Mouse (Mus musculus): ENCODE results near the gene Eif1ad. TPM values are rescaled to one million over a fixed set of nuclear protein-coding genes. Genes with fewer than 3 reads are reported as not detected.
A peak's percentile ranks its signal among the peaks of the same experiment; 100 is the strongest.
"Not testable (repeated sequence)": the region's sequence is repeated elsewhere in the genome, so short reads cannot be mapped to it uniquely, and the experiment has no call there.

The Eif1ad gene
- total RNA-seq, 2 experiments from 2014 or later = 23.7 to 23.8 TPM

DNA sequence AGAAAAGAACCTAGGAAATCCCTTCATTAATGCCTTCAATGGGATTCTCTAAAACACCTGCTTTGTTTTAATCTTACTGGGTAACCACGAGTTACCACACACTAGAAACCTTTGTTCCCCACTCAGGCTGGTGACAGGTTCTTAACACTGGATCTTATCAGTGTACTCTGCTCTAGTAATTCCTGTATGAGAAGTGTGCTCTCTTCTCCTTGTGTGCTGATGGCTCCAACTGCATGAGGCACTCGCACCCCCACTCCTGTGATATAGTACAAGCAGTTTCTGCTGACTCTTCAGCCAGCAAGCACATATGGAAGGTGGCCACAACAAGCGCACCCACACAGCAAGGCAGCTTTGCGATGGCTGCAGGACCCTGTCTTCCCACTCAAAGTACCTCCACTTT is 7.6 kb downstream of the Eif1ad start:
- DNase-seq (ENCODE audit: low spot score in 2 of 2) = no peak

DNA sequence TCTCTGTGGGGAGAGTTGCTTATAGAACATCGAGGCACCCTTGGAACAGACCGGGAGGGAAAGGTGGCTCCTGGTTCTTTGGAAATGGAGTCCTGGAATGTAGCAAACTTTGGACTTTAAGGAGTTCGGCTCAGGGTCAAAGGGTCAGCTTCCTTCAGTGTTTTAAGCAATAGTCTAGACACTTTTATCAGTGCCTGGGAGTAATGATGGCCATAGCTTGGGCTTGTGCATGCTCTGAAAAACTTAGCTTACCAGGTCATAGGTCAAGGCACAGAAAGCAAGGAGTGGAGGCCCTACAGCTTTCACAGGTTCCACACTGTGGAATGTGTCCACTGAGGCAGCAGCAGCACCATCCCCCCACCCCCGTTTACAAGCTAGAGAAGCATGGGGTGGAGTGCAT is 8.2 kb downstream of the Eif1ad start:
- DNase-seq (ENCODE audit: low spot score in 2 of 2) = no peak

DNA sequence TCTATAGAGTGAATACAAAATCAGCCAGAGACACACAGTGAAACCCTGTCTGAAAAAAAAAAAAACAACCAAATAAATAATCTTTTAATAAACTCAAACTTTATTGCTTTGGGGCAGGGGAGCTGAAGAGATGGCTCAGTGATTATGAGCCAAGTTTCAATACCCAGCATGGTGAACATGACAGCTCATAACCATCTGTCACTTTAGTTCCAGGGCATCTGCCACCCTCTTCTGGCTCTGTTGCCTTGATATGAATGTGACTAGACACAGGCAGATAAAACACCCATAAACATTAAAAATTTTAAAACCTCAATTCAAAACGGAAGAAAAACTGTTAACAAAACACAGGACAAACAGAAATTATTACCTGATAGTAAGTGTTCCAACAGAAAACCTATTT is 10.9 kb downstream of the Eif1ad start:
- DNase-seq (ENCODE audit: low spot score in 2 of 2) = no peak

DNA sequence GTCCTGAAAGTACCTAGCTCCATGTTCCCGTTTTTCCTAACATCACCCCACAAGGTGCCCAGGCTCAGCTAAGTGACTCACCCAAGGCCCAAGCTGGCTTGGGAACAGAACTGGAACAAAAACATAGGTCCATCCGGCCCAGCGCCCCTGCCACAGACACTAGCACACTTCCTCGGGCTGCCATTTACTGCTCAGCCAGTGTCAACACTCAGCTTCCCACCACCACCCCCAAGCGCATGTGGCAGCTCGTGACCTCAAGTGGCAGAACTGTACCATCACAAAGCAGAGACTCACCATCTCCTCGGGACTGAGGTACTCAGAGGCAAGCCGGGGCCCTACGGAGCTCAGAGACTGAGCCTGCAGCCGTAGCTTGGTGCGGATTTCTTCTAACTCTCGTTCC is 16.8 kb downstream of the Eif1ad start:
- DNase-seq (ENCODE audit: low spot score in 2 of 2) = no peak

DNA sequence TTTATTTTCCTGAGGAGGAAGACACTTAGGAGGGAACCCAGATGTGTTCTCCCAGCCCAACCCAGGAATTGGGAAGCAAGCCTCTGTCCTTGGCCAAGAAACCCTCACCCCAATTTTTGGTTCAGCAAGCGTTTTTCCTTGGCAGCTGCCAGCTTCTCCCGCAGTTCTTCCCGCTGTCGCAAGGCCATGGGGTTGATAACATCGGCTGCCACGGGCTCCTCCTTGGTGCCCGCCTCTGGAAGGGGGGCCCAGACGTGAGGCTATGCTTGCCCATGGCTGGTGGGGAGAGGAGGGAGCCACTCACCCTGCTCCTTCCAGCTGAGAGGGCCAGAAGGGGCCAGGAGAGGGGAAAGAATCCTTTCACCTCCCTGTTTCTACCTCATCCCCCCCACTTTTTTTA is 18.2 kb downstream of the Eif1ad start:
- no peak for DNase-seq (ENCODE audit: low spot score in 2 of 2)

DNA sequence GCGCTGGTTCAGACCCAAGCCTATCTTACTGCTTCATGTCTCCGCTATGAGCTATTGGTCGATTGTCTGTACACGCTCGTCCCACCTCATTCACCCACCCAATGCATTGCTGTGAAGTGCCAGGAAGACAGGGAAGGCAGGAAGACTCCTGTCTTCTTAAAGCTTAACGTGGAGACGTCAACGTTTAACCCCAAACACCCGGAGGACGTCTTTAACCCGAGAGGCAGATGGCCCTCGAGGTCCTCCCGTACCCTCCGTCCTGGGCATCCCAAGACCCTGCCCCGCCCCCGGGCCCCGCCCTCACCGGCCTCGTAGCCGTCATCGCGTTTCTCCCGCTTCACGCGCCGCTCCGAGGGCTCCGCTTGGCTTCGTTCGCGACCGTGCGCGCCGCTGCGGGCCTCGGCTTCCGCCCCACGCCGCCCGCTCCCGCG is 21.5 kb downstream of the Eif1ad start:
- DNase-seq (ENCODE audit: low spot score in 2 of 2) = peak in 1 of 2 experiments; percentile 55

DNA sequence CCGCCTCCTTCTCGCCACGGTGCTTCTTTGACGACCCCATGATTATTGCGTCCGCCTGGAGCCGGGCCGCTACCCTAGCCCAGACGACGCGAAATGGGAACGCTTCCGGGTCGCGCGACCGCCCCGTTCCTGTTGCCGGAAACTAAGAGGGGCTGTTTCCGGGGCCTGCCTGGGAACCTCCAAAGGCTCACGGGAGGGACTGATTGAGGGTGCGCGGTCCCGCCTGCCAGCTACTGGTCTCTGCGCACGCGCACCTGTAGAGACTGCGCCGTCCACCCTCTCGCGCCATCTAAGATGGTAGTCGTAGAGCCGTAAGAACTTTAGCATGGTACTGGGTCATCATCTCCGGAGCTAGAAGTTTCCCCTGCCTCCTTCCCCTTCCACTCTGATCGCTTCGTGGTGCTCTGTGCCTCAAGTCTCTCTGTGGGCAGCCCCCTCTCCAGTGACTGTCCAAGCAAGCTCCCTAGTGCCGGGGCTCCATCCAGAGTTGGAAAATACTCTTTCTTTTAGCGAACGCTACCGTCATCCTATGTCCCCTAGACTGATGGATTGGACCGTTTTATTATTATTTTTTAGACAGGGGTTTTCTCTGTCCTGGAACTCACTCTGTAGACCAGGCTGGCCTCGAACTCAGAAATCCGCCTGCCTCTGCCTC is 22.2 kb downstream of the Eif1ad start, which contains the start of gene Sart1:
TSS of gene Sart1 (minus strand) at position 116 of the 655 bp plus-strand sequence.
- DNase-seq (ENCODE audit: low spot score in 2 of 2) = peak; percentile 92 to 95

DNA sequence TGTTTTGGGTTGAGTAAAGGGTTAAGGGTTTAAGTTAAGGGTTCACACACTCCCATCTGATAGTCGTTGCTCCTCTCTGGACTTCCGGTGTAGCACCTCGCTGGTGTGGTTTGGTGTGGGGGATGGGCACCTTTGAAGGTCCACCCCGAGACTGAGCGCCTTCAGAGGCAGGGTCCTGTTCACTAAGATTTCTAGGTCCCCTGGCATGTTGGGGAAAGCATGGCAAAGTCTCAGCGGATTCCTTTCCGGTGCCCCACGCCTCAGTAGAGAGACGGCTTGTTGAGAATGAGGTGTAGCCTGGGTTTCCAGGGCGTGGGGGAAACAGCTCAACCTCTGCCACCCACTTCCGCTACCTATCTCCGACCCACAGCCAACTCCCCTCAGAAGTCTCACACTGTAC is 23.1 kb downstream of the Eif1ad start:
- DNase-seq (ENCODE audit: low spot score in 2 of 2) = peak in 1 of 2 experiments; percentile 33

DNA sequence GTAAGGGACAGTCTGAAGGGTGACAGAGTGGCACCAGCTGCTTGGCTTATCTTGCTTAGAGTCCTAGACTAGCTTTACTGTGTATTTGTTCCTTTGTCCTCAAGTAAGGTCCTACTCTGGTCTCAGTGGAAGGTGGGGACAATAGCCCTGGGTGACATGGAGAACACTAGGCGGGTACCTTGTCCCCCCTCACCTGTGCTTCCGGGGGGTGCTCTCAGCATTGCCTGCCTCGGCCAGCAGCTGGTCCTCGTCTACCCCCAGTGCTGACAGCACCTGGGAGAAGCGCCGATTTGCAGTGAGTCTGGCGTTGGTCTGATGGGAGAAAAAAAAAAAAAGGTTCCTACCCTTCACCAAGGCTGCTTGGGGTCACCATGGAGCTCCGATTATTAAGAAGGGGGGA is 23.9 kb downstream of the Eif1ad start:
- DNase-seq (ENCODE audit: low spot score in 2 of 2) = no peak

DNA sequence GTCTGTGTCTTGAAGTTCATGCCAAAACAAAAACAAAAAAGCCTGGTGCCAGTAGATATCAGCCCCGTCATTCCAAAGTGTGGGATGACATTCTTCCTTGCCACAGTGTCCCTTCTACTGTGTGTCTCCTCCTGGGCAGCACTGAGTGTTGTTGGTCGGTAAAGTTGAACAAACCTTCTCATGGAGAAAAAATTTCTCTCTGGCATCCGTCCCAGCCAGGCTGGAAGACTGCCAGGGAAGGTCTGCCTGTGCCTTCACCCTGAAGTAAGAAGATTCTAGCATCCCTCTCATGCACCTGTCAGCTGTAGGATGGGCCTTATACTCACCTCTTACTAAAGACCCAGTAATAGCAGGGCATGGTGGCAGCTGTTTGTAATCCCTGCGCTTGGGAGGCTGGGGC is 26.4 kb downstream of the Eif1ad start:
- peak in 1 of 2 experiments; percentile 36 for DNase-seq (ENCODE audit: low spot score in 2 of 2)

DNA sequence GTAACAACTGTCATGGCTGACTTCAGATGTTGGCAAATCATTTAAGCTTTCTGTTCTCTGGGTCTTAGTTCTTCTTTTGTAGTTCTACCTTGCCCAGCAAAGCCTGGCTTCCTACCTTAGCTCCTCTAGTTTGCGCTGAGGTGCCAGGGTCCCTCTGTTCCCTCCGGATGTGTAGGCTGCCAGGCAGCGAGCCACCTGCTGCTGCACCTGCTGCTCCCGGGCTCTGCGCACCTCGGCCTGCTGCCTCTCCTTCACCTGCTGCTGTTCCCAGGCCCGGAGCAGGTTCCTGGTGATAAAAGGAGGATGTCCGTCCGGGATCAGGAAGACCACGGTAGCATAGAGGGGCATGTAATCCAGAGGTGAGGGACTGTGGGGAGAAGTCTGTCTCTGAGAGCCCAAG is 27.6 kb downstream of the Eif1ad start:
- DNase-seq (ENCODE audit: low spot score in 2 of 2) = no peak

DNA sequence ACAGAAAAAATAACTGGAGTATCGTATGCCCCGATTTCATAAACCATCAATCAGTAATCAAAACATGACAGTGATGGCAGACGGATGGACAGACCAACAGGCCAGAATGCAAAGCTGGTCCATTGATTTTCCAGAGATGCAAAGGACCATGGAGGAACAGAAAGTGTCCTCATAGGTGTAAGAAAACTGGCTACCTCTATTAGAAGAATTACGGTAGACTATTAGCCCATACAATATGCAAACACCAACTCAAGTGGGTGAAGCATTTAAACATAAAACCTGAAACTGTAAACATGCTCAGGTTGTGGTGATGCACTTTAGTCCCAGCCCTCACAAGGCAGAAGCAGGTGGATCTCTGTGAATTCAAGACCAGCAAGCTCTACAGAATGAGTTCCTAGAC is 28.8 kb downstream of the Eif1ad start:
- DNase-seq (ENCODE audit: low spot score in 2 of 2) = no peak

DNA sequence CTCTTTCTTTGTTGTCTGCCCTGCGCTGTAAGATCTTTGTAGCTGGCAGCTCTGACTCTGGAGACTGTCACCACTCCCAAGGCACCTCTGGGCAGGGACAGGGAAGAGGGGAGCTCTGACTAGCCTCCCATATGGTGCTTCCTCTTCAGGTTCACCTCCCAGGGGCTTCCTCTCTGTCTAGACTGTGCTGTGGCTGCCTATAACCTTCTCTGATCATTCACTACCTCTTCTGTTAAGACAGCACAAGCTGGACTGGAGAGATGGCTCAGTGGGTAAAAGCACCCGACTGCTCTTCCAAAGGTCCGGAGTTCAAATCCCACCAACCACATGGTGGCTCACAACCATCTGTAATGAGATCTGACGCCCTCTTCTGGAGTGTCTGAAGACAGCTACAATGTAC is 34.5 kb downstream of the Eif1ad start:
- DNase-seq (ENCODE audit: low spot score in 2 of 2) = not testable (repeated sequence)

DNA sequence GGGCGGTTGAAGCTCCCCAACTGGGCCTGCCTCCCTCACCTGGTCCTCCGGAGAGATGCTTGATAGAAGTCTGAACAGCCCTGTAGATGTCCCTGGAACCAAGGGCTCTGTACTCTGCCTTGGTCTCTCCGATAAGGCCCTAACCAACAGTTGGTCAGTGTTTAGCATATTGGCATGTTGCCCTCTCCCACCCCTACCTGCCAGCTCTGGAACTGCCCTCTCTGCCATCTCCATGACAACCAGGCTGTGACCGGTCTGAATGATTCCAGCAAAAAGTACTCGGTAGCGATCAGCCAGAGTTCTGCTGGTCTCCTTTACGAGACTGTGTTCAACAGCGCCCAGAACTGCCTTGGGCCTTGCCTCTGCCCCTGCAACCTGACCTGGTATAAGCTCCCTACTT is 35.8 kb downstream of the Eif1ad start, which contains the start of gene Tsga10ip:
TSS of gene Tsga10ip (minus strand) at position 234 of the 400 bp plus-strand sequence.
- DNase-seq (ENCODE audit: low spot score in 2 of 2) = no peak

DNA sequence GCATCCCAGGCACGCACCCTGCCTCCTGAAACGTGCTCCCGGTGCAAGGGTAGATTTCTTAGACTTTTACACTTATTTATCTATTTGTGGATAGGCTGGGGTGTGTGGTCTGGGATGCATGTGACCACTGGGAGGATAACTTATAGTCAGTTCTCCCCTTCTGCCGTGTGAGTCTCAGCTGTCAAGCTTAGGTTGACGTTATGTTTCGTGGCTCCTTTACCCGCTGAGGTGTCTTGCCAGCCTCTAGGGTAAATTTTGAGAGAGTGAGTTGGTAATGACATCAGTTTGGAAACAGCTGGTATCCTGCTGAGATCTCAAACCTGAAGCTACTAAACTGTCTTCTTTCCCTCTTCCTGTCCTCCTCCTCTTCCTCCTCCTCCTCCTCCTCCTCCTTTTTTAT is 39.4 kb downstream of the Eif1ad start:
- DNase-seq (ENCODE audit: low spot score in 2 of 2) = no peak

DNA sequence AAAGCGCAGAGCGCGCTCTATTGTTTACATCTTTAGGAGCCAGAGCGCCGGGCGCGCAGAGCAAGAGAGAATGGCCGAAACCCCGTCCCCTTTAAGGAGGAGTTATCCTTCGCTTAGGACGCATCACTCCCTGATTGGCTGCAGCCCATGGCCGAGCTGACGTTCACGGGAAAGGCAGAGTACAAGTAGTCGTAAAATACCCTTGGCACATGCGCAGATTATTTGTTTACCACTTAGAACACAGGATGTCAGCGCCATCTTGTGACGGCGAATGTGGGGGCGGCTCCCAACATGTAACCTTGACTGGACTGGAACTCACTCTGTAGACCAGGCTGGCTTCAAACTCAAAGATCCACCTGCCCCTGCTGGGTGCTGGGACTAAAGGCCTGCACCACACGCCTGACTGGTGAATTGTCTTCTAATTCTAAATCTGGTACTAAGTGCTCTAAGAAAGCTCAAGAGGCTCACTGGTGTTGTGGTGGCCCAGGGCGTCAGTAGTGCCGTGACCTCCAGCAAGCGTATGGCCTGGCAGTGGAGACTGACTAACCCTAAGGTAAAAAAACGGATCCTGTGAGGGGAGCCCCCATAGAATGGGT is 40.1 kb downstream of the Eif1ad start:
- not testable (repeated sequence) for DNase-seq (ENCODE audit: low spot score in 2 of 2)

DNA sequence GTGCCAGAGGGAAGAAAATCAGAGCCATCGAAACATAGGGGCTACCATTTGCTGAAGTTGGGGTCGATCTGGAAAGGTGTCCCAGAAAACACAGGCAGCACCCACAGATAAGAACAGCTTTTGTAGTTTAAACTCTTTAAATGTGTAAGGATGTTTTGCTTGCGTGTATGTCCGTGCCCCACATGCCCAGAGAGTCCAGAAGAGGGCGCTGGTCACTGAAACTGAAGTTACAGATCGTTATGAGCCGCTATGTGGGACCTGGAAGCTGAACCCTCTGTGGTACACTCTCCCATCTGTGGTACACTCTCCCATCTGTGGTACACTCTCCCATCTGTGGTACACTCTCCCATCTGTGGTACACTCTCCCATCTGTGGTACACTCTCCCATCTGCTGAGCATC is 40.6 kb downstream of the Eif1ad start:
- peak in 1 of 2 experiments; percentile 56 for DNase-seq (ENCODE audit: low spot score in 2 of 2)

DNA sequence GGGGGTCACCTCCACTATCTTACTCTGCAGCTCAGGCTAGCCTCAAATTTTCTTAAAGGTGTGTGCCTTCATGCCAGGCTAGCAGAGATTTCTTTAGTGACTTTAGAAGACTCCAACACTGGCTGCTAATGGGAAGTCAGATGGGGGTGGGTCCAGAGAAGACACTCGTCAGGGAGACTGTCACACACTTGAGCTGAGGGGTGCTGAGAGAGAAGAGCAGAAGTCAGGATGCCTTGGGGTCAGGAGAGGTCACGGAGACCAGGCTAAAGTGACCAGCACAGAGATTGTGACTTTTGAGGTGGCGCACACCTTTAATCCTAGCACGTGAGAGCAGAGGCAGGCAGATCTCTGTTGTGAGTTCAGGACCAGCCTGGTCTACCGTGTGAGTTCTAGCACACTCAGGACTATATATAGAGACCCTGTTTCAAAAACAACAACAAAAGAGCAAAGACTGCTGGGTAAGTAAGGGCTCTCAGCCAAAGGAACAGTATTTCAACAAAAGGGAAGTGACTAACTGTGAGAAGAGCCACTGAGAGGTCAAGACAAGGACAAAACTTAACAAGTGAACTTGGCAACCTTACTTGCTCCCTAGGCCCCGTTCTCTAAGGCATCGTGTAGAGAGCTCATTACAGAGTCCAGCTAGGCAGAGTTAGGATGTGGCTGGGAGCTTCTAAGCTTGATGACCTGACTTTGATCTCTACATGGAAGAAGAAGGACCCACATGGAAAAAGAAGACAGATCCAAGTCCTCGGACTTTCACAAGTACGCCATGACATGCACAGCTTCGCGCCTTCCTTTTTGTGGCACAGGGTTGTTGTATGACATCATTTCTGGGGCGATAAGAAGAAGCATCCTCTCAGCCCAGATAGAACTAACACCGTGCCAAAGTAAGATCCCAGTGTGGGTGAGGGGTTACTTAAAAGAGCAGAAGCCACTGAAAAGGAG is 41.8 kb downstream of the Eif1ad start:
- DNase-seq (ENCODE audit: low spot score in 2 of 2) = no peak

DNA sequence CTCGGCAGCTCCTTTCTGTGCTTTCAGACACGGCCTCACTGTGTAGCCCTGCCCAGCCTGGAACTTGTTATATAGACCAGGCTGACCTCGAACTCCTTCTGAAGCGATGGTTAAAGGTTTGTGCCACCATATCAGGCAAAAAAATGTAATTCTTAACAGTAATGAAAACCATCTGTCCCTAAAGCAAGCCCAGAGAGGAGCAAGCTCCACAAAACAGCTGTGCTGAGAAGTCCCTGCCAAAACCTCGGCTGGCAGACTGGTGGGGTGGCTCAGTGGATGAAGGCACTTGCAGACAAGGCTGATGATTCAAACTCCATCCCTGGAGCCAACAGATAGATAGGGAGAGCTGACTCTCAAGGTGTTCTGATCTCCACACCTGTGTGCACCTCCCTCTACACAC is 42.5 kb downstream of the Eif1ad start:
- no peak for DNase-seq (ENCODE audit: low spot score in 2 of 2)

DNA sequence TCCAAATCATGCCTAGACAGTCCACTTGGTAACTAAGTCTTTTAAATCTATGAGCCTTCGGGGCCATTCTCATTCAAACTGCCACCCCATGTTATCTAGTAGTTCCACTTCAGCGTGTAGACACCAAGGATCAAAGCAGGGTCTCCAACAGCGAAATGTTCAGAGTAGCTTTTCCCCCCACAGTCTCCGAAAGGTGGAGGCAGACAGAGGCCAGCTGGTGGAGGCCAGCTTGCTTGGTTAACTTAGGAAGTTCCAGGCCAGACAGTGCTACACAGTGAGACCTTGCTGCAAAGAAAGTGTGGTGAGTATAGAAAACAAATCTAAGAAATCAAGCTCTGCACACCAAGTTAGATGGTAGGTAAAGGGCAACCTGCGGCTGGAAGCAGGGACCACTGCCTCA is 44.1 kb downstream of the Eif1ad start:
- no peak for DNase-seq (ENCODE audit: low spot score in 2 of 2)

DNA sequence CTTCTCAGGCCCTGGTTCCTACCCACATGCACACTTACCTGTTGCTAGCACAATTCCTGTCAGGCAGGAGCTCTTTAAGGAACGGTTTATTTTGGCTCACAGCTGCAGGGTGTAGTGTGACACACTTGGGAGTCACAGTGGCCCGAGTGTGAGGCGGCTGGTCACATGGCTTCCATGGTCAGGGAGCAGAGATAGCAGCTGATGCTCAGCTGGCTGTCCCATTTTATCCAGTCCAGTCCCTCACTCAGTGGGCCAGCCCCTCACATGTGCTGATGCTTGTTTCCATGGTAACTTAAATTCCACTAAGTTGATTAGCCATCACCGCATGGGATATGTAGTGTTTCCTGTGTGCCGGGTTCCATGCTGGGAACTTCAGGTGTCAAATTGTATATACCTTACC is 45.4 kb downstream of the Eif1ad start:
- DNase-seq (ENCODE audit: low spot score in 2 of 2) = no peak

DNA sequence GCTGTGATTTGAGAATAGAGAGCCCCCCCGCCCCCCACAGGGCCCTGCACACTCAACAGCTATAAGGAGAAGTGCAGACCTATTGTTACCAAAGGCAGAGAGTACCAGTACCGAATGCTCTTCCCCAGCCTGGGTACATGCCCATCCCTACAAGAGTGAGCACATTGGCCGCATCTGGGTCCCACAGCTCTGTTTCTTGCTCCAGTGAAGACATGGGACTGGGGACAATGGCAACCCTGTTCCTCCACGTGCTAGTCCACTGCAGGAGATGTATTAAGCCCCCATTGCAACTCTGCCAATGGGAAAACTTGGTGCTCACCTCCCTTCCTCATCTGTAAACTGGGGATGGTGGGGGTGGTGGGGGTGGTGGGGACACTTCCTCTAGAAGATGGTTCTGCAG is 47.3 kb downstream of the Eif1ad start:
- DNase-seq (ENCODE audit: low spot score in 2 of 2) = no peak

Measured in gastrocnemius, postnatal 4 days (tissue).